Mouse (Mus musculus) macrophage (primary cell): ENCODE measurements at regions not wholly inside any gene's neighbourhood (a gene's known extent, or its start where the extent isn't known, plus 50 kb on each side); places are given as distances from the start of the nearest gene placed in this dataset.

Source experiments
- H3K27ac ChIP-seq: fragments of 350-480 bp; formaldehyde crosslinking; 2 replicates; pipeline ENCODE4 v1.9.0; 2021
- H3K36me3 ChIP-seq: fragments of 350-480 bp; formaldehyde crosslinking; 2 replicates; pipeline ENCODE4 v1.9.0; 2021; ENCODE audit errors: inconsistent target
- H3K4me3 ChIP-seq: fragments of 350-480 bp; formaldehyde crosslinking; 2 replicates; pipeline ENCODE4 v1.9.0; 2021; ENCODE audit errors: inconsistent target
- H3K79me2 ChIP-seq: fragments of 350-480 bp; formaldehyde crosslinking; 2 replicates; pipeline ENCODE4 v1.9.0; 2021; ENCODE audit errors: inconsistent target
- WGBS: methylation state at CpG from one replicate; pipeline ENCODE4 v1.1.7; 2026; ENCODE audit warnings: inconsistent platforms; ENCODE audit not compliant: missing documents; 5-methylcytosine and 5-hydroxymethylcytosine counted together

- no peak overlapping the region for H3K27ac ChIP-seq
- no peaks in the 10 kb centered on the region for H3K36me3 ChIP-seq
- H3K4me3 ChIP-seq, result no peak overlapping the region
- no peaks in the 10 kb centered on the region for H3K79me2 ChIP-seq
These were observed 468.6 kb upstream of the Gm11114 start for GRCm38 (mm10) chr9:84844021-84844420.

GRCm38 (mm10) chr9:84861600-84861999 lies 451.0 kb upstream of the Gm11114 start:
- Histone ChIP-seq H3K79me2 (no peaks in the 10 kb centered on the region), H3K27ac (no peak overlapping the region), H3K36me3 (no peaks in the 10 kb centered on the region), H3K4me3 (no peak overlapping the region)
- WGBS, result 84% methylated on average over 6 of the region's 6 CpGs

DNA sequence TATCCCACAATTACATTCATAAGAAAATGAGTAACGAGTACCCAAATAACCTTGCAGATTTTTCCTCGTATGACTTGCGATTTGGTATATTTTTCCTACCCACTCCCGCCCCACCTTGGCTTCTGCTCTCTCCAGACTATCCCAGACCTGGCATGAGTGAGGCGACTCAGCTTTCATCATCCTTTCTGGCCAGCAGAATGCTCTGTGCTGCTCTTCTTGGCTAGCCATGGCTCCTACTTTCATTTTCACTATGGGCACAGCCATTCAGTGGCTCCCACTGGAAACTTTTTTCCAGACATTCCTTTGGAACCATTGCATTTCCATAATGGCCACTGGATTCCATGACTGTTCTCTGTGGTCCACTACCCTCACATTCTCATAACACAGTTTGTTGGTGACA lies 449.1 kb upstream of the Gm11114 start:
- 87% methylated on average over 5 of the region's 5 CpGs for WGBS
- no peaks in the 10 kb centered on the region for H3K36me3 ChIP-seq

GRCm38 (mm10) chr9:84894148-84894547 lies 418.4 kb upstream of the Gm11114 start:
- Histone ChIP-seq H3K79me2 (no peaks in the 10 kb centered on the region), H3K36me3 (no peaks in the 10 kb centered on the region), H3K27ac (no peak overlapping the region), H3K4me3 (no peak overlapping the region)
- WGBS, result 79% methylated on average over 2 of the region's 2 CpGs

More for the DNA sequence above, 449.1 kb upstream of the Gm11114 start:
- H3K4me3 ChIP-seq, result no peak overlapping the region
- no peaks in the 10 kb centered on the region for H3K79me2 ChIP-seq
- H3K27ac ChIP-seq, result no peak overlapping the region

- whole genome bisulfite sequencing, result 88% methylated on average over 2 of the region's 2 CpGs
- Histone ChIP-seq H3K27ac (no peak overlapping the region), H3K79me2 (no peaks in the 10 kb centered on the region), H3K36me3 (no peaks in the 10 kb centered on the region), H3K4me3 (no peak overlapping the region)
These were observed 416.5 kb upstream of the Gm11114 start for GRCm38 (mm10) chr9:84896073-84896472.

DNA sequence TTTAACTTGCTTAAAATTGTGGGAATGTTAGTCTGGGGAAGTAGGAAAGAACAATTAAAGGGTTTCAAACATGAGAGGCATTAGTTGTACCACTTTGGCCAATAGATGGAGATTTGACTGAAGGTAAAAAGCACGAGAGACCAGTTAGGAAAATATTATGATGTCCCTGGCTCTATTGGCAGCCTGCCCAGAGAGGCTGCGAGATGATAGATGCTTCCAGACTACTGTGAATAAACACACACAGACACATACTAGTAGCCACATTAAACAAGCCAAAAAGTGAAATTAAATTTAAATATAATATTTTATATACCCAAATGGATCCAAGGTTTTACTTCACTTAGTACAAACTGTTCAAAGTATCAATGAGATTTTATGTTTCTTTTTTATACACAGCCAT lies 411.9 kb upstream of the Gm11114 start:
- H3K27ac ChIP-seq, result no peak overlapping the region
- 72% methylated on average over 2 of the region's 2 CpGs for WGBS
- H3K36me3 ChIP-seq, result no peaks in the 10 kb centered on the region
- no peaks in the 10 kb centered on the region for H3K79me2 ChIP-seq
- no peak overlapping the region for H3K4me3 ChIP-seq

DNA sequence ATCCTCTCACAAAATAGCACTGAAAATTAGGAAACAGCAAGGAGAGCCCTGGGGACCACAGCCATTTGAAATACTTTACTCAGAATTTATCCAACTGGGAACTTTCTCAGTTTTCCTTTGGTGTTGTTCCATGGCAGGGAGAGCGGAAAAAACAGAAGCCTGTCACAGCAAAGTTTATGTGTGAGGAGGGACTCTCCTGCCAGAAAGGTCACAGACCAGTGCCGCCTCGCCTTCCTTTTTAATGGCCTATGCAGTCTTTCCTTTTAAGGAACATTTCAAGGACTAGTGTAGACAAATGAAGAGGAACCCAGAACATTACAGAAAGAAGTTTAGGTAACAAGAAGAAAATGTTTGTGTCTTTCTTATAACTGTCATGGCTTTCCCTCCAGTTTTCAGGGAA lies 406.3 kb upstream of the Gm11114 start:
- Histone ChIP-seq H3K36me3 (no peaks in the 10 kb centered on the region), H3K4me3 (no peak overlapping the region), H3K27ac (no peak overlapping the region), H3K79me2 (no peaks in the 10 kb centered on the region)
- WGBS, result 86% methylated on average over 3 of the region's 3 CpGs

- 91% methylated on average over 1 of the region's 1 CpGs for WGBS
These were observed 399.3 kb upstream of the Gm11114 start for GRCm38 (mm10) chr9:84913321-84913720.

DNA sequence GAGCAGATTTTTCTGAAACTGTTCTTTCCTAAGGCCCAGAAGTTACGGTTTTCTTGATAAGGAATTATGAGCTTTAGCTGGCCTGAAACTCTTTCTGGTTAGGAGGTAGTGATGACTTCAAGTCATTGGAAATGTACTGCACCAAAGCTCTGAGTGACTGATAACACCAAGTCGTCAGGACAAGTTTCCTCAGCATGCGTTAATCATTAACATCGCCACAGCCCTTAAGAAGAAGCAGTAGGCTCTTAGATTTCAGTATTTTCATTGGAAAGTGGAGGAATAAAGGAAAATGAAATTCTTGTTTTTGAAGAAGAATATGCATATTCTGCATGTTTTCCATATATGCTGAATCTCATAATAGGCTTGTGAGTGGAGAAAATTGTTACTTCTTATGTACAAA lies 390.3 kb upstream of the Gm11114 start:
- WGBS, result 91% methylated on average over 4 of the region's 4 CpGs
- no peaks in the 10 kb centered on the region for H3K36me3 ChIP-seq
- H3K4me3 ChIP-seq, result no peak overlapping the region
- no peak overlapping the region for H3K27ac ChIP-seq
- no peaks in the 10 kb centered on the region for H3K79me2 ChIP-seq

More at GRCm38 (mm10) chr9:84913321-84913720, 399.3 kb upstream of the Gm11114 start:
- H3K4me3 ChIP-seq, result no peak overlapping the region
- no peaks in the 10 kb centered on the region for H3K36me3 ChIP-seq
- H3K27ac ChIP-seq, result no peak overlapping the region
- H3K79me2 ChIP-seq, result no peaks in the 10 kb centered on the region

GRCm38 (mm10) chr9:84923966-84924365 lies 388.6 kb upstream of the Gm11114 start:
- no peak overlapping the region for H3K4me3 ChIP-seq
- whole genome bisulfite sequencing, result 89% methylated on average over 8 of the region's 8 CpGs
- H3K36me3 ChIP-seq, result no peaks in the 10 kb centered on the region
- no peaks in the 10 kb centered on the region for H3K79me2 ChIP-seq
- H3K27ac ChIP-seq, result no peak overlapping the region

- Histone ChIP-seq H3K36me3 (no peaks in the 10 kb centered on the region), H3K4me3 (no peak overlapping the region), H3K27ac (no peak overlapping the region), H3K79me2 (no peaks in the 10 kb centered on the region)
- 85% methylated on average over 2 of the region's 2 CpGs for WGBS
These were observed 376.1 kb upstream of the Gm11114 start for GRCm38 (mm10) chr9:84936291-84937055.

GRCm38 (mm10) chr9:84966558-84967154 lies 345.9 kb upstream of the Gm11114 start:
- H3K27ac ChIP-seq, result no peak overlapping the region
- no peaks in the 10 kb centered on the region for H3K36me3 ChIP-seq
- no peaks in the 10 kb centered on the region for H3K79me2 ChIP-seq
- WGBS, result 93% methylated on average over 11 of the region's 11 CpGs
- no peak overlapping the region for H3K4me3 ChIP-seq

DNA sequence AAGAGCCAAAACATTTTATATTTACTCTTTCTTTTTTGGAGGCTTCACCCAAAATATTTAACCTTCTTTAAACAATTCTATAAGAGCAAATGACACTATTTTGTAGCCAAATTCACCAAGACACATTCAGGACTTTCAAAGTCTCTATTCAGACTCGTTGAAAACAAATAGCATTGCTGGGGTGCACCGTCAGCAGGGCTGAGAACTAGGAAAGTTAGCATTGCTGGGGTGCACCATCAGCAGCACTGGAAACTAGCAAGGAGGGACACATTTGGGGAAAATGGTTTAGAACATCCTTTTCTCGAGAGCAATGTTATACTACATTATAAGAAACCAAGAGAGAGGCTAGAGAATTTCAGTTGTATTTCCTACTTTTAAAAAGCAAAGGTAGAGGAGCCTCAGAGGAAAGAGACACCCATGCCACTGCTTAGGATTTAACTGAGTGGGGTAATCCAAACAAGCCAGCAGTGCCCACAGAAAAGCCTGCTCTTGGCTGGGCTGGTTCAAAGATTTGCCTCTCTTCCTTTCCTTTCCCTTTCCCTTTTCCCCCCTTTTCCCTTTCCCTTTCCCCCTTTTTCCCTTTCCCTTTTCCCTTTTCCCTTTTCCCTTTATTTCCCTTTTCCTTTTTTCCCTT lies 342.5 kb upstream of the Gm11114 start:
- H3K4me3 ChIP-seq, result no peak overlapping the region
- no peak overlapping the region for H3K27ac ChIP-seq
- H3K79me2 ChIP-seq, result no peaks in the 10 kb centered on the region
- no peaks in the 10 kb centered on the region for H3K36me3 ChIP-seq
- WGBS, result 85% methylated on average over 3 of the region's 3 CpGs

GRCm38 (mm10) chr9:84977470-84977869 lies 335.1 kb upstream of the Gm11114 start:
- WGBS, result 82% methylated on average over 5 of the region's 5 CpGs
- Histone ChIP-seq H3K27ac (no peak overlapping the region), H3K79me2 (no peaks in the 10 kb centered on the region), H3K36me3 (no peaks in the 10 kb centered on the region), H3K4me3 (no peak overlapping the region)

- Histone ChIP-seq H3K27ac (no peak overlapping the region), H3K79me2 (no peaks in the 10 kb centered on the region), H3K4me3 (no peak overlapping the region), H3K36me3 (no peaks in the 10 kb centered on the region)
- 20% methylated on average over 1 of the region's 1 CpGs for WGBS
These were observed 309.2 kb upstream of the Gm11114 start for GRCm38 (mm10) chr9:85003414-85003813.
